Mouse (Mus musculus) E14TG2a.4 (cell line): ENCODE results near the gene Tnk2.

Source experiments
- H3K27me3 ChIP-seq: 2 replicates; pipeline ENCODE4 v1.6.1; 2014; ENCODE audit warnings: low read length, control low read depth; ENCODE audit not compliant: insufficient read depth
- H3K36me3 ChIP-seq: 2 replicates; pipeline ENCODE4 v1.6.1; 2014; ENCODE audit warnings: low read length, control low read depth; ENCODE audit not compliant: insufficient read depth
- H3K4me1 ChIP-seq: replicated peaks from 2 replicates; pipeline ENCODE4 v1.6.1; 2014; ENCODE audit warnings: low read depth, low read length, control low read depth
- H3K4me3 ChIP-seq: replicated peaks from 2 replicates; pipeline ENCODE4 v1.5.1; 2014; ENCODE audit warnings: mild to moderate bottlenecking, low read length
- H3K9me3 ChIP-seq: 2 replicates; pipeline ENCODE4 v1.6.1; 2014; ENCODE audit warnings: low read length, control low read depth
- CTCF ChIP-seq: conservative IDR thresholded peaks from 2 replicates; pipeline ENCODE4 v1.5.1; 2014; ENCODE audit warnings: low read length
- NANOG ChIP-seq: IDR thresholded peaks from 2 replicates; pipeline ENCODE4 v1.6.1; 2014; ENCODE audit warnings: borderline replicate concordance, low read length, mixed read lengths
- POU5F1 ChIP-seq: IDR thresholded peaks from 2 replicates; pipeline ENCODE4 v1.6.1; 2014; ENCODE audit warnings: low read length, borderline replicate concordance

Gene Tnk2

GRCm38 (mm10) chr16:32698550-32698949 is 54.9 kb downstream of the Tnk2 start:
- Histone ChIP-seq H3K9me3 (no peaks in the 10 kb centered on the region), H3K36me3 (no peaks in the 10 kb centered on the region), H3K27me3 (0 out of 2 replicates have a peak, but pooled peaks cover 3% of the 10 kb centered on the region), H3K4me1 (peaks cover 27% of the 10 kb centered on the region), H3K4me3 (peak overlapping the region; percentile 67)
- TF ChIP-seq CTCF (no peak), POU5F1 (no peak), NANOG (no peak)

GRCm38 (mm10) chr16:32703312-32703912 is 59.7 kb downstream of the Tnk2 start:
- no peaks in the 10 kb centered on the region for H3K9me3 ChIP-seq
- no peaks in the 10 kb centered on the region for H3K36me3 ChIP-seq
- H3K27me3 ChIP-seq = 0 out of 2 replicates have a peak, but pooled peaks cover 7% of the 10 kb centered on the region
- H3K4me3 ChIP-seq = no peak overlapping the region
- TF ChIP-seq CTCF = no peak
- TF ChIP-seq POU5F1 = no peak
- peaks cover 40% of the 10 kb centered on the region for H3K4me1 ChIP-seq

- H3K9me3 ChIP-seq = no peaks in the 10 kb centered on the region
Observed at GRCm38 (mm10) chr16:32705606-32706005, 61.9 kb downstream of the Tnk2 start.

GRCm38 (mm10) chr16:32707111-32707823 is 63.6 kb downstream of the Tnk2 start:
- TF ChIP-seq NANOG (no peak), CTCF (no peak), POU5F1 (no peak)
- Histone ChIP-seq H3K4me3 (no peak overlapping the region), H3K36me3 (no peaks in the 10 kb centered on the region), H3K9me3 (no peaks in the 10 kb centered on the region), H3K4me1 (peaks cover 50% of the 10 kb centered on the region), H3K27me3 (0 out of 2 replicates have a peak, but pooled peaks cover 4% of the 10 kb centered on the region)

More at GRCm38 (mm10) chr16:32705606-32706005, 61.9 kb downstream of the Tnk2 start:
- H3K4me3 ChIP-seq = no peak overlapping the region
- H3K4me1 ChIP-seq = peaks cover 36% of the 10 kb centered on the region
- no peaks in the 10 kb centered on the region for H3K36me3 ChIP-seq
- 0 out of 2 replicates have a peak, but pooled peaks cover 4% of the 10 kb centered on the region for H3K27me3 ChIP-seq
- peak; percentile 49 for TF ChIP-seq CTCF
- TF ChIP-seq POU5F1 = no peak

GRCm38 (mm10) chr16:32707824-32708456 is 64.3 kb downstream of the Tnk2 start:
- no peak for TF ChIP-seq NANOG
- no peak for TF ChIP-seq POU5F1
- no peak for TF ChIP-seq CTCF
- Histone ChIP-seq H3K27me3 (0 out of 2 replicates have a peak, but pooled peaks cover 4% of the 10 kb centered on the region), H3K4me3 (peak overlapping the region; percentile 35), H3K9me3 (no peaks in the 10 kb centered on the region), H3K4me1 (peaks cover 53% of the 10 kb centered on the region), H3K36me3 (no peaks in the 10 kb centered on the region)

GRCm38 (mm10) chr16:32708457-32709033 is 64.9 kb downstream of the Tnk2 start:
- TF ChIP-seq POU5F1 (no peak), NANOG (no peak), CTCF (no peak)
- Histone ChIP-seq H3K4me3 (peak overlapping the region; percentile 35), H3K36me3 (no peaks in the 10 kb centered on the region), H3K9me3 (no peaks in the 10 kb centered on the region), H3K4me1 (peaks cover 53% of the 10 kb centered on the region), H3K27me3 (0 out of 2 replicates have a peak, but pooled peaks cover 4% of the 10 kb centered on the region)

- no peaks in the 10 kb centered on the region for H3K9me3 ChIP-seq
- TF ChIP-seq CTCF = no peak
- peaks cover 53% of the 10 kb centered on the region for H3K4me1 ChIP-seq
- H3K36me3 ChIP-seq = no peaks in the 10 kb centered on the region
- H3K4me3 ChIP-seq = no peak overlapping the region
- H3K27me3 ChIP-seq = 0 out of 2 replicates have a peak, but pooled peaks cover 4% of the 10 kb centered on the region
Observed at GRCm38 (mm10) chr16:32709116-32709515, 65.4 kb downstream of the Tnk2 start.

- Histone ChIP-seq H3K36me3 (no peaks in the 10 kb centered on the region), H3K4me1 (peaks cover 59% of the 10 kb centered on the region), H3K27me3 (0 out of 2 replicates have a peak, but pooled peaks cover 4% of the 10 kb centered on the region), H3K4me3 (no peak overlapping the region), H3K9me3 (no peaks in the 10 kb centered on the region)
- TF ChIP-seq POU5F1 (no peak), CTCF (no peak), NANOG (no peak)
Observed at GRCm38 (mm10) chr16:32710426-32711070, 66.9 kb downstream of the Tnk2 start.
